Mouse (Mus musculus) neural tube, embryonic 14.5 days (tissue): ENCODE results near the gene Rassf3. TPM values are rescaled to one million over a fixed set of nuclear protein-coding genes. Genes with fewer than 3 reads are reported as not detected.

ENCODE experiments used
- ATAC-seq: fragments of 200-750 bp; cut with Nextera tagmentation; 2 replicates; pipeline ENCODE4 v1.8.0; 2017; ENCODE audit warnings: low read depth, mild to moderate bottlenecking, moderate TSS enrichment, moderate library complexity
- H3K27ac ChIP-seq: fragments of 300-500 bp; sonication (generic); 2 replicates; pipeline ENCODE4 v1.5.1; 2014; ENCODE audit warnings: low read depth, mild to moderate bottlenecking, control low read depth, low read length, moderate library complexity, mixed read lengths
- H3K27me3 ChIP-seq: fragments of 300-500 bp; sonication (generic); 2 replicates; pipeline ENCODE4 v1.6.1; 2014; ENCODE audit warnings: low read length; ENCODE audit not compliant: control insufficient read depth, insufficient read depth
- H3K36me3 ChIP-seq: fragments of 300-500 bp; sonication (generic); 2 replicates; pipeline ENCODE4 v1.6.1; 2014; ENCODE audit warnings: low read length, mixed read lengths; ENCODE audit not compliant: control insufficient read depth, insufficient read depth
- H3K4me1 ChIP-seq: fragments of 300-500 bp; sonication (generic); 2 replicates; pipeline ENCODE4 v1.6.1; 2014; ENCODE audit warnings: low read length; ENCODE audit not compliant: control insufficient read depth, insufficient read depth
- H3K4me2 ChIP-seq: fragments of 300-500 bp; sonication (generic); 2 replicates; pipeline ENCODE4 v1.6.1; 2014; ENCODE audit warnings: mild to moderate bottlenecking, low read depth, low read length, control low read depth
- H3K4me3 ChIP-seq: fragments of 300-500 bp; sonication (generic); 2 replicates; pipeline ENCODE4 v1.5.1; 2014; ENCODE audit warnings: low read depth, low read length, control low read depth, mixed read lengths
- H3K9ac ChIP-seq: fragments of 300-500 bp; sonication (generic); replicated peaks from 2 replicates; pipeline ENCODE4 v1.6.1; 2014; ENCODE audit warnings: low read depth, mild to moderate bottlenecking, control low read depth, low read length, mixed read lengths
- H3K9me3 ChIP-seq: fragments of 300-500 bp; sonication (generic); 2 replicates; pipeline ENCODE4 v1.6.1; 2016; ENCODE audit warnings: low read length; ENCODE audit not compliant: control insufficient read depth
- WGBS: fragments of 180-500 bp; shearing (Covaris S2); extraction: QIAGEN DNeasy Blood & Tissue Kit; methylation state at CpG from one replicate; pipeline ENCODE4 v1.1.7; 2014; 5-methylcytosine and 5-hydroxymethylcytosine counted together
- polyA plus RNA-seq: library from polyadenylated mRNA; unstranded; fragments of >200 nt; fragmentation: Nextera tagmentation; extraction: Ambion mirVana; gene quantifications from 2 replicates; pipeline ENCODE4 v1.2.1, GENCODE M21; 2014

The Rassf3 gene
- polyA plus RNA-seq, 1 experiment from 2014 or later: 4.1 TPM

- no peaks in the 10 kb centered on the region for H3K9me3 ChIP-seq
- no peaks in the 10 kb centered on the region for H3K4me1 ChIP-seq
- H3K9ac ChIP-seq: no peak overlapping the region
- no peaks in the 10 kb centered on the region for H3K36me3 ChIP-seq
- ATAC-seq: no peak
- no peak overlapping the region for H3K4me3 ChIP-seq
- no peak overlapping the region for H3K27ac ChIP-seq
- no peak overlapping the region for H3K4me2 ChIP-seq
- 83% methylated on average over 3 of the region's 3 CpGs for WGBS
- H3K27me3 ChIP-seq: no peaks in the 10 kb centered on the region
These were observed 6.5 kb downstream of the Rassf3 start for GRCm38 (mm10) chr10:121469625-121470024.

GRCm38 (mm10) chr10:121468985-121469384, 7.2 kb downstream of the Rassf3 start:
- Histone ChIP-seq H3K36me3 (no peaks in the 10 kb centered on the region), H3K27ac (no peak overlapping the region), H3K4me3 (no peak overlapping the region), H3K9me3 (no peaks in the 10 kb centered on the region), H3K4me2 (no peak overlapping the region), H3K27me3 (no peaks in the 10 kb centered on the region), H3K9ac (no peak overlapping the region), H3K4me1 (no peaks in the 10 kb centered on the region)
- WGBS: 63% methylated on average over 5 of the region's 5 CpGs
- ATAC-seq: no peak

DNA sequence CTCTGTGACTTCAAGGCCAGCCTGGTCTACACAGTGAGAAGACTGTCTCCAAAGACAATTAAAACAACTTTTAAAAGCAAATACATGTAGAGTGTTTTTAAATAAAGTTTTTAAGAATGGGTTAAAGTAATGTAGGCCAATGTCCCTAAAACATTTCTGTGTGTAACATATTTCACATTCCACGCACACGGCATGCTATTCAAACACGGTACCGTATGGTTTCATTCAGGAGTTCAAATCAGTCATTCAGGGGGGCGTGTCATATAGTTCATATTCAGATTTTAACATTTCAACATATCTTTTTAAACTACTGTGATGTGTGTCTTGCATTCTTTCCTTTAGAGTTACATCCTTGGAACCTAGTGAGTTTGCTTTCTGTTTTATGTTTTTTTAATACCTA, 7.9 kb downstream of the Rassf3 start:
- no peak for ATAC-seq

DNA sequence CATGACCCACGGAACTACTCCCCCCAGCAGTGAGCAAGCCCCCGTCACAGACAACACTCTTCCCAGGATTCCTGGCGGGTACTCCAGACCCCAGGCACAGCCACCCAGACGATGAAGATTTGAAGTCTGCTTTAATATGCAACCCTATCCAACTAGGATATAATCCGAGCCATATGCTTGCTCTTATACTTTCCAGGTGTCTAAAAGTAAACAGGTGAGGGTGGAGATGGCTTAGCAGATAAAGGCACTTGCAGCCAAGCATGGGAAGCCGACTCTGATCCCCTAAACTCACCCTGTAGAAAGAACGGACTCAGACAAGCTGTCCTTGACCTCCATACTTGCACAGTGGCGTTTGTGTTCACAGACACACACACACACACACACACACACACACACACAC, 8.4 kb downstream of the Rassf3 start:
- Histone ChIP-seq H3K4me1 (no peaks in the 10 kb centered on the region), H3K4me2 (no peak overlapping the region), H3K4me3 (no peak overlapping the region), H3K9ac (no peak overlapping the region), H3K9me3 (no peaks in the 10 kb centered on the region), H3K27me3 (no peaks in the 10 kb centered on the region), H3K27ac (no peak overlapping the region), H3K36me3 (no peaks in the 10 kb centered on the region)
- no peak for ATAC-seq
- WGBS: 82% methylated on average over 8 of the region's 8 CpGs

More for the DNA sequence above, 7.9 kb downstream of the Rassf3 start:
- Histone ChIP-seq H3K4me1 (no peaks in the 10 kb centered on the region), H3K4me2 (no peak overlapping the region), H3K4me3 (no peak overlapping the region), H3K9ac (no peak overlapping the region), H3K36me3 (no peaks in the 10 kb centered on the region), H3K9me3 (no peaks in the 10 kb centered on the region), H3K27ac (no peak overlapping the region), H3K27me3 (no peaks in the 10 kb centered on the region)
- 92% methylated on average over 5 of the region's 5 CpGs for WGBS

DNA sequence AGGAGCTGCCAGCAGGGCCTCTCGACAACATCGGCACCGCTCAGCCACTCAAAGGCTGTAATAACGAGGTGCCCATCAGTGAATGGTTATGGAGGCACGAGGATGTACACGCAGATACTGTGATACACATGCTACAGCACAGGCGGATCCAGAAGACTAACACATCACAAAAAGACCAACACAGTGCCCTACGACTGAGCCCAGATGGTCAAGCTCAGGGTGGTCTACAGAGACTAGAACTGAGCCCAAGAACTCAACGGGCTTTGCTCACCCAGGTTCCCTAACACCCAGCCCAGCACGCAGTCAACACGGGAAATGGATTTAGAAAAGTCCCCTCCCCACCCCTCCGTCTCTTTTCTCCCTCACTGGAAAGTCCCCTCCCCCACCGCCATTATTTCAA, 9.1 kb downstream of the Rassf3 start:
- WGBS: 82% methylated on average over 13 of the region's 13 CpGs
- Histone ChIP-seq H3K36me3 (no peaks in the 10 kb centered on the region), H3K9ac (no peak overlapping the region), H3K4me1 (peaks cover 1% of the 10 kb centered on the region; the same call in 1 of the 2 replicates), H3K4me2 (no peak overlapping the region), H3K27ac (no peak overlapping the region), H3K27me3 (no peaks in the 10 kb centered on the region), H3K4me3 (no peak overlapping the region), H3K9me3 (no peaks in the 10 kb centered on the region)
- no peak for ATAC-seq

DNA sequence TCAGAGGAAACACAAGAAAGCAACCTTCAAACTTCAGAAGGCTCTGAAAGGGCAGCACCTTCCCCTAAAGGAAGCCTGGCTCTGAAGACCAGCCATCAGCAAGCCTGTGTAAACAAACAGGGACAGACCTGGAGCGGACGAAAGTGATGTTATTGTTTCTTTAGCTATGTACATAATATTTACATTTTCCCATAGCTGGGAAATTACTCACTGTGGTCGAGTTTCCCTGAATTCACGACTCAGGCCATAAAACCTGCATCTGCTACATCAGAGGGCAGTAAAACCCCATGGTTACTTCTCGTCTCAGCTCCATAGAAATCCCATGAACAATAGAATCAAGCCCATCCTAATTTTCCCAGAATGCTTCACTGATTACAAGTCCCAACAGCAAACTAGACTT, 11.1 kb downstream of the Rassf3 start:
- Histone ChIP-seq H3K9me3 (no peaks in the 10 kb centered on the region), H3K4me3 (no peak overlapping the region), H3K27me3 (no peaks in the 10 kb centered on the region), H3K36me3 (no peaks in the 10 kb centered on the region), H3K4me2 (no peak overlapping the region), H3K9ac (no peak overlapping the region), H3K27ac (0 out of 2 replicates have a peak overlapping the region, but pooled peaks have one; percentile 45), H3K4me1 (peaks cover 9% of the 10 kb centered on the region; the same call in 1 of the 2 replicates)
- 15% methylated on average over 5 of the region's 5 CpGs for WGBS
- no peak for ATAC-seq

GRCm38 (mm10) chr10:121462162-121462881, 13.8 kb downstream of the Rassf3 start:
- Histone ChIP-seq H3K9ac (no peak overlapping the region; the same call in 1 of the 2 replicates), H3K9me3 (no peaks in the 10 kb centered on the region), H3K27me3 (no peaks in the 10 kb centered on the region), H3K4me3 (no peak overlapping the region), H3K27ac (peak overlapping the region; percentile 35; the same call in 1 of the 2 replicates), H3K4me2 (peak overlapping the region; percentile 12; the same call in 1 of the 2 replicates), H3K4me1 (peaks cover 14% of the 10 kb centered on the region; the same call in 1 of the 2 replicates), H3K36me3 (no peaks in the 10 kb centered on the region)
- WGBS: 60% methylated on average over 24 of the region's 24 CpGs
- no peak for ATAC-seq

DNA sequence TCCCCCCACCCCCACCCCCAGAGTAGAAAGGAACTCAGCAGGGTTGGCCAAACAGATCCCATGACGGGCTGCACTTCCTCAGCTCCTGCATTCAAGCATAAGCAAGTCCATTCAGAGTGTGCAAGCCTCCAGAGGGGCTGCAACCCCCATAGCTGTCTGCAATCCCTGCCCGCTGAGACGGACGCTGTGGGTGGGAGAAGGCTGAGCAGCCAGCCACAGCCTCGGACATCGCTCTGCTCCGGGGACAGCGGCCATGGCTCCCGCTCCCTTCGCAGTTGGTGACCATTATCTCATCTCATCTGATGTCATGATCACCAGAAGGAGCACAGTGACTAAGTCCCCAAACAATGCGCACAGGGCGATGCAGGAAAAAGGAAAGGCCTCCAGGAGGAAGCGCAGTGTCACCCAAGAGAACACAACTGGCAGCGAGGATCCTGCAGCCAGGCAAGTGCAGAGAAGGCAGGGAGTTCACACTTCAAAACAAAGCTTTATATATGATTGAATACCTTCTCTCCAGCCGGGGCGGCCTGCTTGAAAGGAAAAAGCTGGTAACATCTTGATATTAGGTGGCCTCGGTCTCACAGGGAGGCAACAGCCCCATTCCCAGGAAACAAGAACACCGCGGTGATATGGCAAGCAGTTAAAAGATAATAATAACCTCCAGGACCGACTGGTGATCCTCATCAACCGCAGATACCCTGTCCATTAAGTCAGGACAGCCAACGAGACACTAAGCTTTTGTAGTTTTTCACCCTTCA, 14.6 kb downstream of the Rassf3 start:
- no peak overlapping the region for H3K4me3 ChIP-seq

More for the DNA sequence above, 14.6 kb downstream of the Rassf3 start:
- WGBS: 6% methylated on average over 22 of the region's 22 CpGs
- ATAC-seq: peak; percentile 62; the same call in 1 of the 2 replicates
- Histone ChIP-seq H3K36me3 (no peaks in the 10 kb centered on the region), H3K27ac (peak overlapping the region; percentile 57; the same call in 1 of the 2 replicates), H3K4me2 (peak overlapping the region; percentile 12; the same call in 1 of the 2 replicates), H3K4me1 (peaks cover 14% of the 10 kb centered on the region; the same call in 1 of the 2 replicates), H3K27me3 (no peaks in the 10 kb centered on the region), H3K9ac (no peak overlapping the region; the same call in 1 of the 2 replicates), H3K9me3 (no peaks in the 10 kb centered on the region)
